Mouse (Mus musculus) brown adipose tissue, adult 24 weeks (tissue): ENCODE results near the gene Nfia. TPM values are rescaled to one million over a fixed set of nuclear protein-coding genes. Genes with fewer than 3 reads are reported as not detected.

Source experiments
- H3K27ac ChIP-seq: fragments of 200-500 bp; replicated peaks from 2 replicates; pipeline ENCODE4 v1.5.1; 2012; ENCODE audit warnings: low read depth, mild to moderate bottlenecking, low read length
- H3K4me1 ChIP-seq: fragments of 200-500 bp; 2 replicates; pipeline ENCODE4 v1.6.1; 2012; ENCODE audit warnings: low read length, mixed read lengths; ENCODE audit not compliant: control insufficient read depth, insufficient read depth, insufficient read length
- H3K4me3 ChIP-seq: fragments of 200-500 bp; 2 replicates; pipeline ENCODE4 v1.5.1; 2012; ENCODE audit warnings: low read depth, mild to moderate bottlenecking, low read length, moderate library complexity; ENCODE audit not compliant: insufficient read depth
- polyA plus RNA-seq: library from polyadenylated mRNA; stranded (reverse); fragments of >200 nt; gene quantifications from 2 replicates; pipeline ENCODE4 v1.2.4, GENCODE M21; 2012; ENCODE audit not compliant: missing spikeins, insufficient read depth, insufficient read length

The Nfia gene
- polyA plus RNA-seq, 1 experiment: 74.8 TPM

- Histone ChIP-seq H3K4me3 (no peak overlapping the region), H3K4me1 (peaks cover 22% of the 10 kb centered on the region), H3K27ac (no peak overlapping the region)
These were observed 337.4 kb downstream of the Nfia start for GRCm38 (mm10) chr4:98109911-98110310.

DNA sequence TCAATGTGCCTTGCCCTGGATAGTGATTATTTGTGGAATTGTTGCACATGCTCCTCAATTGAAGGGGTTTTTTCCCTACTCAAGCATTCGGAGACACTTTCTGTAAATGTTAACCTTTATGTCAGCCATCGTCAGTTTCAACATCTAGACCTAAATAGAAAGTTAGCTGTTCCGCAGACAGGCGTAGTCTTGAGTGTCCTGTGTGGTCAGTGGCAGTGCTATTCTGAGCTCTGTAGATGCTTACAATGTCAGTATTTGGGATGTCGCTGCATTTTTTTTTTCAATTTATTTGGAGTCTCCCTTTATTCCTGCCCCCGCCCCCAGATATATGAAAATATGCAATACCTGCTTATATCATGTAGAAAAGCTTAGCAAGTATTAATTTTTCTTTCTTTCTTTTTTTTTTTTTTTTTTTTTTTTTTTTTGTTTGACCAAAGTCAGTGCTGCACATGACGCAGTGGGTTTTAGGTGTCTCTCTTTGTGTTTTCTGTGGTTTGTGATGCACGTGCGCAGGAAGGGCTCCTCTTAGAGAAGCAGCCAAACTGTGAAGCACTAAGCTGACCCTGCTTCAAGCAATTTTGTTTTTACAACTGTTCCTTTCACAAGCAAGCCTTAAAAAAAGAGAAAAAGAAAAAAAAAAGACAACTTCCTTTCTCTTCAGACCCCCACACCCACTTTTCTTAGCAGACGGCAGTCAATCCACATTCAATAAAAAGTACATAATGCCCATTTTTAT is 340.9 kb downstream of the Nfia start:
- H3K4me3 ChIP-seq: no peak overlapping the region
- H3K27ac ChIP-seq: no peak overlapping the region

DNA sequence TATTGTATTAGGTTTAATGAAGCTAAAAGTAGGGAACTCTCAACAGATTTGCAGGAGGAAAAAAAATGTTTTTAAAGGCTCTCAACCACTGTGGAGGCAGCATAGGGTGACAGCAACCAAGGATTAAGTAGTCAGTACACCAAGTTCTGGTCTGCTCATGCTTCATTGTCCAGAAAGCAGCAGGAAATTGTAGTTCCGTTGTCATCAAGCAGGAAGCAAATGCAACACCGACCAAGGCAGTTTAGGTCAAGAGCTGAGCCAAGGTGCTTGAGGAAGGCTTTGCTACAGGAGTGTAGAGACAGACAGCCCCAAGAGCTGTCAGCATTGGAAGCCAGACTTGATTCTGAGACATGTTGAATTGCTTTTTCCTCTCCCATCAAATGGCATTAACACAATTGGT is 342.4 kb downstream of the Nfia start:
- Histone ChIP-seq H3K4me3 (no peak overlapping the region), H3K4me1 (peaks cover 11% of the 10 kb centered on the region; the same call in 1 of the 2 replicates), H3K27ac (no peak overlapping the region)

More for the DNA sequence above, 340.9 kb downstream of the Nfia start:
- peaks cover 9% of the 10 kb centered on the region; the same call in 1 of the 2 replicates for H3K4me1 ChIP-seq

DNA sequence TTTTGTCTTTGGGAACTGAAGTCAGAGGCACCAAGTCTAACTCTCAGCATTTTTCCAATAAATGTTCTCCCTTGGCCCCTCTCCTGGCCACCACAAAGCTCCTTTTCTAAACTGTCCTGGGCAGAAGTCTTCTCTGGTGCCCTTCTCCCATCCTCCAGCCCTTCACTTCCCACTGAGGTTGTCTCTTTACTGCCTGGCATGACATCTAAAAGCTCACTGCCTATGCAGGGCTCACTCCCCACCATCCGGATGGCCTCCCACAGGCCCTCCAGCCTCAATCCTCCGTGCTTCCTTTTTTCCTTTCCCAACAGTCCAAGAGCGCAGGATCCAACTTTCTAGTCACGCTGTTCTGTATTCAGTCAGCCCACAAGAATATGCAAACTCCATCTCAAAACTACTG is 342.9 kb downstream of the Nfia start:
- H3K27ac ChIP-seq: no peak overlapping the region
- H3K4me3 ChIP-seq: no peak overlapping the region
- peaks cover 11% of the 10 kb centered on the region; the same call in 1 of the 2 replicates for H3K4me1 ChIP-seq

DNA sequence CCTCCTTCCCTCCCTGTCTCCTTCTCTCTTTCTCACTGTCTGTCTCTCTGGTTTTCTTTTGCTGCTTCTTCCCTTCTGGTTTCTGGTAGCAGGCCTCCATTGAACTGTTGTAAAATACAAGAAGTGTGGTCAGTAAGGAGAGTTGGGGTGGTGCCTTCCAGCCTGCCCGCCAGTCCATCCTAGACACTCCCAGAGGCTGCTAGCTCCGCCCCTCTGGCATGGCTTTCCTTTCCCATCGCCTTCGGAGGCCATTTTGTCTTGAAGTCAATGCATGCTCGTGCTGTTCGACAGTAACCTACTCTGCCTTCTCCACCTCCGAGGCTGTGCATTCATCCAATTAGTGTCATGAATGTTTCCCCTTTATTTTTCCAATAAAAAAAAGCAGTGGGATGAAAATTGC is 343.5 kb downstream of the Nfia start:
- H3K4me1 ChIP-seq: peaks cover 11% of the 10 kb centered on the region; the same call in 1 of the 2 replicates
- H3K27ac ChIP-seq: no peak overlapping the region
- no peak overlapping the region for H3K4me3 ChIP-seq

- Histone ChIP-seq H3K4me1 (peaks cover 11% of the 10 kb centered on the region; the same call in 1 of the 2 replicates), H3K4me3 (no peak overlapping the region), H3K27ac (no peak overlapping the region)
These were observed 345.6 kb downstream of the Nfia start for GRCm38 (mm10) chr4:98118126-98118525.

- H3K4me1 ChIP-seq: peaks cover 11% of the 10 kb centered on the region; the same call in 1 of the 2 replicates
- peak overlapping the region; percentile 30; the same call in 1 of the 2 replicates for H3K27ac ChIP-seq
- H3K4me3 ChIP-seq: no peak overlapping the region
These were observed 346.5 kb downstream of the Nfia start for GRCm38 (mm10) chr4:98118761-98119675.

DNA sequence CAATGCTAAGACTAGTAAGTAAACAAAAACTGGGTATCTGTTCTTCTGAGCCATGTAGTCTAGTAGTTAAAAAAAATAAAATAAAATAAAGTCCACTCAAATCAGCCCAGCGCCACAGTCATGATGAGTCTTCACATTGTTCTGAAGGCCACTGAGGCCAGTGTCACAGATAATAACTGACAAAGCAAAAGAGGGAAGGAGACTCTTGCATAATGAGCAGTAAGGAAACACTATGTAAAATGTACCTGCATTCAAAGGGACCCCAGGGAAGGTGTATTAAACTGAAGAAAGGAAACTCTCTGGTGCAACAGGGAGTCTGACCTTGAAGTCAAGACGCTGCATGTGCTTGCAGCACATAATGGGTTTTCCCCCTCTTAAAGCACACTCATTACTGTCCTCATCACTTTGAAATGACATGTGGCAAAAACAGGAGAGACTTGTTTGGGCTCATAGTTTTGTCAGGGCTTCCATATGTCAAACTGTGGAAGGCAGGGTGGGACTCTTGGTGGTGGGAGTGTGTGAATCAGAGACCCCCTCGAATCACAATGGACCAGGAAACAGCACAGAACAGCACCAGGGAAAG is 347.5 kb downstream of the Nfia start:
- H3K27ac ChIP-seq: no peak overlapping the region
- H3K4me3 ChIP-seq: no peak overlapping the region
- H3K4me1 ChIP-seq: peaks cover 9% of the 10 kb centered on the region; the same call in 1 of the 2 replicates

GRCm38 (mm10) chr4:98120706-98121340 is 348.3 kb downstream of the Nfia start:
- no peak overlapping the region for H3K27ac ChIP-seq
- H3K4me3 ChIP-seq: no peak overlapping the region
- H3K4me1 ChIP-seq: peaks cover 7% of the 10 kb centered on the region; the same call in 1 of the 2 replicates

GRCm38 (mm10) chr4:98126003-98126677 is 353.6 kb downstream of the Nfia start:
- no peak overlapping the region for H3K27ac ChIP-seq
- no peaks in the 10 kb centered on the region; the same call in 1 of the 2 replicates for H3K4me1 ChIP-seq
- no peak overlapping the region for H3K4me3 ChIP-seq

GRCm38 (mm10) chr4:98130798-98131197 is 358.3 kb downstream of the Nfia start:
- H3K4me1 ChIP-seq: no peaks in the 10 kb centered on the region

DNA sequence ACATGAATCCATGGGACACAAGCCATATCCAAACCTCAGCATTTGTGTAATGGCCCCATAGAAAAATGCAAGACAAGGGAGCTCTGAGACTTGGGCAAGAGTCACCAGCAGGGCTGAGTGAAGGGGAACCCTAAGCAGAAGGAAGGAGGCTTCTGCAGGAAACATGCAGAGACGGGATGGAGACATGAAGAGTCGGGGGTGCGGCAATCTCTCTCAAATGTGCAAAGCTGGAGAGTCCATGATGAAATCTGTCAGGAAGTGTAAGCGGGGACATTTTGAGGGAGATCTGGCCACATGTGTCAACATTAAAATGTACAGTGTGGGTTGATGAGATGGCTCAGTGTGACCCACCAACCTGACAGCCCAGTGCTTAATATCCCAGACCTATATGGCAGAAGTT is 361.5 kb downstream of the Nfia start:
- no peak overlapping the region for H3K27ac ChIP-seq
- H3K4me1 ChIP-seq: no peaks in the 10 kb centered on the region
- no peak overlapping the region for H3K4me3 ChIP-seq

More at GRCm38 (mm10) chr4:98130798-98131197, 358.3 kb downstream of the Nfia start:
- Histone ChIP-seq H3K4me3 (no peak overlapping the region), H3K27ac (no peak overlapping the region)

- Histone ChIP-seq H3K4me1 (no peaks in the 10 kb centered on the region), H3K4me3 (no peak overlapping the region), H3K27ac (no peak overlapping the region)
These were observed 363.5 kb downstream of the Nfia start for GRCm38 (mm10) chr4:98136072-98136471.

GRCm38 (mm10) chr4:98142879-98143436 is 370.4 kb downstream of the Nfia start:
- Histone ChIP-seq H3K27ac (no peak overlapping the region), H3K4me3 (no peak overlapping the region), H3K4me1 (no peaks in the 10 kb centered on the region)
